Mouse (Mus musculus) Patski (cell line): ENCODE data around the gene Dbil5. TPM values are rescaled to one million over a fixed set of nuclear protein-coding genes. Genes with fewer than 3 reads are reported as not detected.

Experiments used
- ATAC-seq: fragments of 100-300 bp; one replicate; pipeline ENCODE4 v1.8.0; 2021
- CTCF ChIA-PET: fragments of 350-600 bp; sonication (Branson Sonifier 250); formaldehyde crosslinking; loops from one replicate; lab custom pipeline; 2022; ENCODE audit warnings: inconsistent platforms; lab: Charles Lee
- POLR2A ChIA-PET: fragments of 350-600 bp; sonication (Branson Sonifier 250); formaldehyde crosslinking; loops from one replicate; lab custom pipeline; 2022; ENCODE audit warnings: antibody characterized with exemption, inconsistent platforms; lab: Charles Lee
- DNase-seq: peaks from one replicate; pipeline ENCODE4 v3.0.0-alpha.2; 2011; ENCODE audit warnings: low read depth, low spot score
- H3K27me3 ChIP-seq: fragments of 371-371 bp; one replicate; pipeline ENCODE4 v1.5.1; 2021
- CTCF ChIP-seq: fragments of 100-300 bp; IDR thresholded peaks from one replicate; pipeline ENCODE4 v1.5.1; 2021
- in situ Hi-C: fragments of 300-500 bp; cut with MboI; formaldehyde crosslinking; loops from 3 replicates; pipeline ENCODE4 v1.11.1; 2018; ENCODE audit warnings: low pct_unique_long_range_greater_than_20kb, mixed read lengths
- polyA plus RNA-seq: library from polyadenylated mRNA; unstranded; gene quantifications from one replicate; pipeline ENCODE4 v1.2.3, GENCODE M21; 2021

Gene Dbil5
- polyA plus RNA-seq, 1 experiment from 2014 or later: 0.67 TPM

DNA sequence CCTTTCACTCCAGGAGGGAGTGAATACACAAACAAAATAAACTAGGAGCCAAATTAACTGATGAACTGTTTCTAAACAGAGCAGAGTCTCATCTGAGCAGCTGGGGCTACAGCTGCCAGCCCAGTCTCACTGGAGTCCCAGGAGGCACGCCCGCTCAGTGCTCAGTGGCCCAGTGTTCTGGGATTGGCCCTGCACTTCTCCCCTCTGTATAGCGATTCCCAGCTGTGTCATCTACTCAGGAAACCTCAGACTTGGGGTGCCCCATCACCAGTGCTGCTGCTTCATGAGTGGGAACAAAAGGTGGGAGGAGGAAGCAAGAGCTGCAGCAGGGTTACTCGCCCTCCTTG is 36.5 kb downstream of the Dbil5 start:
- ChIA-PET CTCF (interaction anchor here (0.6 to 6.7 kb wide), 20 partner anchors 8 to 155 kb away, joined by 3 to 45 read pairs (median 4); partner anchors contain the start of genes Nxn and Timm22), POLR2A (interaction anchor here (1.1 kb wide), 2 partner anchors 12 to 145 kb away, joined by 3 to 5 read pairs; partner anchors contain the start of gene Nxn)
- no peak for ATAC-seq
- H3K27me3 ChIP-seq: no peaks in the 10 kb centered on the region
- TF ChIP-seq CTCF: no peak
- in situ Hi-C loops: loop anchor here (5.0 kb wide), 2 partner anchors 58 to 148 kb away; no protein-coding TSS in a partner anchor
- DNase-seq: no peak

DNA sequence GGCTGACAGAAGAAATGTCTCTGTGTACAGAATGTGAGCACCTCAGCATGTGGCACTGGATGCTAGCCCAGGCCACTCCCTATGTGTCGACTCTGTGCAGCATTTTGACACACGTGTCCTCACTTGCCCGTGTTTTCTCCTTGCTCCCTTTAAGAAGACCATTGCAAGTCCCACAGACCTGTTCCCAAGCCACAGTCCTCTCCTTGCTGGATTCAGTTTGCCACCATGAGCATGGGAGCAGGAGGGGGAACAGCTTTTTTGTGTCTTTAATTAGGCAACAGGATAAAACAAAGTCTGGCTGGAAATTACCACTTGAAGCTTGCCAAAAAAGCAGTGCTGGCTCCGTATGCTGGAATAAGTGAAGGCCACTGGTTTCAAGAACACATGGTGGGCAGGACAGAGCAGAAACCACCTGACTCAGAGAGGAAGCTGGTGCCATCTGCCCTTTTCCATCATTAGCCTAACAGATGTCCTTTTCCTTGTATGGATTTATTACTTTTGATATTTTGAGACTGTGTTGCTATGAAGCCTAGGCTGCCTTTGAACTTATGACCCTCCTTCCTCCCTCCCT is 38.1 kb downstream of the Dbil5 start:
- in situ Hi-C loops: no loop called here
- no peak for TF ChIP-seq CTCF
- CTCF ChIA-PET: interaction anchor here (6.7 kb wide), 1 partner anchor 144 kb away, joined by 45 read pairs; the partner anchor contains the start of gene Nxn
- H3K27me3 ChIP-seq: no peaks in the 10 kb centered on the region
- DNase-seq (no peak), ATAC-seq (no peak)
- POLR2A ChIA-PET: interaction anchor here (1.2 kb wide), 2 partner anchors 62 to 143 kb away, joined by 3 read pairs; no protein-coding TSS in a partner anchor

DNA sequence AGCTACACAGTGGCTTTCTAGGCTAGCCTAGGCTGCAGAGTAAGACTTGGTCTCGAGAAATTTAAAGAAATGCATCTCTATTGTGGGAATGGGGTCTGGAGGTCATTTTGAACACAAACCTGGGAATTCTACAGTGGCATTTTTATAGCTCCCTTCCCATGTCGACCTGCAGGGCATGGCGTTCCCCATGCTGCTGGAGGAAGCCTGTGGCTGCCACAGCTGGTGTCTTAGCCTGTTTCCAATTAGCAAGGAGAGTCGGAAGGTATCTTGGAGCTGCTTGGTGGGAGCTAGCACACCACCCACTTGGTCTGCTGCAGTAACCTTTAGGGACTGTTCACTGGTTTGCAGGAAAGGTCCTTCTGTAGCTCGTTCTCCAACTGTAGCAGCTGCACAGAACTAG is 38.7 kb downstream of the Dbil5 start:
- CTCF ChIA-PET: interaction anchor here (6.7 kb wide), 1 partner anchor 143 kb away, joined by 45 read pairs; the partner anchor contains the start of gene Nxn

DNA sequence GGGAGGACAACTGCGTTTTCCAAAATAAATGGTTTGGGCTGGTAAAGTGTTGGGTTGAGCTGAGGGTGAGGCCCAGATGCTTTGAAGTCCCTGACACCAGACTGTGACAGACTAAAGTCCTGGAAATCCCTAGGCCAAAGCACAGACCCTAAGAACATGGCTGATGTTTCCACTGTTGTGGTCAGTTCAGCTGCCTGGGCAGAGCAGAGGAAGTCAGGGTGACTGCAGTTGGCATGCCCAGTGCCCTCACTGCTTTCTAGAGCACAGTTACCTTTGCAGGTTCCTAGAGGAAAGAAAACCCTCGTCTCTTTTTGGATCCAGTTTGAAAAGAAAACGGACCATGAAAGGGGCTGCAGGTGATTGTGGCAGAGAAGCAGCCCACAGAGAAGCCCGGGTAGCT is 40.0 kb downstream of the Dbil5 start:
- in situ Hi-C loops: no loop called here
- DNase-seq: no peak
- no peak for TF ChIP-seq CTCF
- POLR2A ChIA-PET: no interaction called here
- H3K27me3 ChIP-seq: no peaks in the 10 kb centered on the region
- CTCF ChIA-PET: interaction anchor here (1.4 to 6.7 kb wide), 2 partner anchors 12 to 142 kb away, joined by 4 to 45 read pairs; partner anchors contain the start of gene Nxn
- no peak for ATAC-seq

More for the DNA sequence above, 38.7 kb downstream of the Dbil5 start:
- POLR2A ChIA-PET: interaction anchor here (0.9 to 1.2 kb wide), 3 partner anchors 61 to 142 kb away, joined by 3 read pairs; no protein-coding TSS in a partner anchor
- DNase-seq (no peak), ATAC-seq (no peak)
- H3K27me3 ChIP-seq: no peaks in the 10 kb centered on the region
- no peak for TF ChIP-seq CTCF
- in situ Hi-C loops: no loop called here

DNA sequence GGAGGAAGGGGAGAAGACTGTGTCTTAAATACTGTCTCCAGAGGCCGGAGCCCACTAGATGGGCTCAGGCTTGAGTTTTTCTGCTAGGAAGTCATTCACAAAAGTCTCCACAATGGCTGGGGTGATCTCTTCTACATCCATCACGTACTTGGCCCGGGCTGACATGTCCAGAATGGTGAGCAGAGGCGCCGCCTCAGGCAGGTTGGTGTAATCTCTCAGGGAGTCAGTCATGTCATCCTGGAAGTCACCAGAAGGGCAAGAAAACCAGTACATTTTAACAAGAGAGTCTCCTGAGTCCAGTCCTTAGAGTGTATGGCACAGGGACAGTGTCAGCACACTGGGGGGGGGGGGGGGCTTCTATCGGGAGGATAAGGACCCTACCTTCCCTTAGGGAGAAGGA is 41.1 kb downstream of the Dbil5 start:
- ChIA-PET CTCF (no interaction called here), POLR2A (no interaction called here)
- no peak for TF ChIP-seq CTCF
- H3K27me3 ChIP-seq: no peaks in the 10 kb centered on the region
- ATAC-seq (no peak), DNase-seq (no peak)
- in situ Hi-C loops: no loop called here

DNA sequence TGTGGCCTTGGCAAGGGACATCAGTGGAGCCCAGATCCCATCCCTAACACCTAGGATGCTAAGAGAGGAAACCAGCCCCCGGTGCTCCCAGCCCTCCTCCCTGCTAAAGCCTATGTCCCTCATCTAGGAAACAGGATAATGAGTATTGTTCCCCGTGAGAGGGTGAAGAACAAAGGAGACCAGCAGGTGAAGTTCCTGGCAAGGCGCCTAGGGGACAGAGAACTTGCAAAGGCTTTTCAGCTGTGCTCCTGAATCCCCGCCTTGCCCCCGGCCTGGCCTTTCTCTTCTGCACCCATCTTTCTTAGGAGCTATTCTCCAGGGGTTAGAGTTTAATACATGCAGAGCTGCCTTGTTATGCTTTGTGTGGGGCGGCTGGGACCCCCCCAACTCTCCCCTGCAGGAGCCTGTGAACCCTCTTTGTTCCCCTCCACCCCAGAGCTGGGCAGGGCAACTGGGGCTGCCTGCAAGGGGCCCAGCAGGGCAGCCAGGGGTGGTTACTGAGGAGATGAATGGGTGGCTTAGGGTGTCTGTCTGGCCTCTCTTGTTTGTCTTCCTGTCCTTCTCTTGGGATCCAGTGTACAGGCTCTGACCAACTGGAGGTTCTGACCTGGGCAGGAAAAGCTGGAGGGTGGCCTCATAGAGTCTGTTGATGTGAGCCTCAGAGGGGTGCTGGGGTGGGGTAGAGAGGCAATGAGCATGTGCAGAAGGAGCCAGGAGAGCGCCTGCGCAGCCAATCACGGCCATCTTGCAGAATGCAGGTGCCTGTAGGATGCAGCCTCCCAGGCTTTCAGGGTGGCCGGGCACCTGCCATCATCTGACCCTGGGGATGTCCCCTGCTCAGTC is 43.0 kb downstream of the Dbil5 start:
- no peak for TF ChIP-seq CTCF
- ATAC-seq (no peak), DNase-seq (no peak)
- H3K27me3 ChIP-seq: no peaks in the 10 kb centered on the region
- CTCF ChIA-PET: interaction anchor here (0.9 kb wide), 1 partner anchor 131 kb away, joined by 3 read pairs; no protein-coding TSS in a partner anchor
- POLR2A ChIA-PET: no interaction called here
- in situ Hi-C loops: no loop called here

DNA sequence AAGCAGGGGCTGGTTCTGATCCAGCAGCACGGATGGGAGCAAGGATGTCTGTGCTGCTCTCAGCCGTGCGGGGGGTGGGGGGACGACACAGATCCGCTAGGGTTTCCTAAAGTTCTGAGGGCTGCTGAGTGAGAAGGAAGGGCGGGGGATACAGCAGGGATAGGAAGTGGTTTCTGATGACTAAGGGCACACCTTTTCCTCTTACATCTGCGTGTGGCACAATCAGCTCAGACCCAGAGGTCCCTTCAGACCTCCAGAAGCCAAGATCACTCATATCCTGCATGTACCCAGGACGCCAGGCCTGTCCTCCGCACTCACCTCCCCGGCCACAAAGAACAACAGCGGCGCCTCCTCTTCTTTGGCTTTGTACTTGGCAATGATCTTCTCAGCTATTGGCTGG is 43.8 kb downstream of the Dbil5 start:
- TF ChIP-seq CTCF: no peak
- ATAC-seq: no peak
- in situ Hi-C loops: no loop called here
- DNase-seq: no peak
- ChIA-PET POLR2A (no interaction called here), CTCF (no interaction called here)
- no peaks in the 10 kb centered on the region for H3K27me3 ChIP-seq

DNA sequence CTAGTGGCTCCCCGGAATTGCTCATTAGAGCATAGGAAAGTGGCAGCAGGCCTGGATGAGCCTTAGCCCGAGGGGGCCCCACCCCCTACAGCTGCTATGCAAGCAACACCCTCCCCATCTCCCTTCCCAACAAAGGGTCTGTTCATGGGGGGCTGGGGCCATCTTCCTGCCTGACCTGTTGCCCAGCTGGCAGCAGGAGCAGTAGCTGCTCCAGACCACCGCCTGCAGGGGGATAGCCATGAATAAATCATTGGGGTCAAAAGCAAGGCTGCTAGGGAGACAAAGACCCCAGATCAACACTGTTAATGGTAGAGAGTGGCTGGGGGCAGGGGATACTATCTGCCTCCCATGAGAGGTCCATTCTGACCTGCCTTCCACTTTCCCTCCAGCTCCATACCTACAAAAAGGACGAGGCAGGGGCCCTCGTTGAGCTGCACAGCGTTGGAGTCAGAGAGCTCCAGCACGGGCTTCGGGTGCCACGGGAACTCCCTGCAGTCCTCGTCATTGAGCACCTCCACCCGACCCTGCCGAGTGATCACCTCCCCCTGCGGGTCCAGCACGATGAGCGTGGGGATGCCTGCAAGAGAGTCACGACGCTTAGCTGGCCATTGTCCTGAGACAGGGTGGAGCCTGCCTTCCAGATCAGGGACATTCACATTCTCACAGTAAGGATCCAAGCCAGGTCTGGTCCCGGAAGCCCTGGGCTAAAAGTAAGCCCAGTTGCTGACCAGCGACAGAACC is 45.4 kb downstream of the Dbil5 start:
- no peak for ATAC-seq
- CTCF ChIA-PET: interaction anchor here (0.9 to 1.4 kb wide), 4 partner anchors 9 to 137 kb away, joined by 3 to 7 read pairs (median 3); no protein-coding TSS in a partner anchor

DNA sequence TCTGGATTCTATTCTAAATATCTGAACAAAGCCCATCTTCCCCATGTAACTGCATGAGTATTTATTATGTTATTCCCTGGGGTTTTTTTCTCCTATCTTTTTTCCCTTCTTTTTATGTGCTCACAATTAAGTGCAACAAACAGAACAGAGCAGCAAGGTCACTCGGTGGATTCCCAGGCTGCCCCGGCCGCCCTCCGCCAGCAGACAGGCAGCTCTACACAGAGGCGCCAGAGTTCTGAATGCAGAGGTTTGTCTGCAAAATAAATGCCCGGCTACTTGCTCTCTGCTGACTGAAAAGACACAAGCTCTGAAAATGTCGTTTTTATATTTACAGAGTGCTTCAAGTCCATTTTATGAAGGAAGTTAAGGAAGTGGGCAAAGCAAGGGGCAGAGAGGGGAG is 50.1 kb downstream of the Dbil5 start:
- DNase-seq: no peak
- H3K27me3 ChIP-seq: no peaks in the 10 kb centered on the region
- ChIA-PET POLR2A (no interaction called here), CTCF (interaction anchor here (0.9 to 1.1 kb wide), 2 partner anchors 14 to 129 kb away, joined by 3 to 4 read pairs; no protein-coding TSS in a partner anchor)
- in situ Hi-C loops: no loop called here
- ATAC-seq: no peak
- TF ChIP-seq CTCF: no peak

More for the DNA sequence above, 45.4 kb downstream of the Dbil5 start:
- in situ Hi-C loops: no loop called here
- DNase-seq: no peak
- TF ChIP-seq CTCF: no peak
- POLR2A ChIA-PET: no interaction called here
- H3K27me3 ChIP-seq: no peaks in the 10 kb centered on the region

DNA sequence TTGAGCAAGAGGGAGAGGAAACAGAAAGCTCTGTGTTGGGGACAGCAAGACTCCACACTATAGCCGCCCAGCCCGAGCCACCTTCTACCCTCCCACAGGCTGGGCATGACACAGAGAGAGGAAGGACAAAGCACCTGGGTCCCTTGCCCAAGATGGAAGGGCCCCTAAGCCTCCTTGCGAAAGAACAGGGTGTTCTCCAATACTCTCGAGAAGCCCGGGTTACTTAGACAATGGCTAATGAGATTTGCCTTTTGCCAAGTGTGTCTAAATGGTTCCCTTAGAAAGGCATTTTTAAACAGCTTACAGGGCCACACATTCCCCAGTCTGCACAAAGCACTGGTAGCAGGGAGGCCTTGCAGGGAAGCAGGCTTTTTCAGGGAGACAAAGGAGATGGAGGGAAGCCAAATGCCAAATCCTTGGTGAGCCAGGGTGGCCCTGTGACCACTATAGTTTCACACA is 50.6 kb downstream of the Dbil5 start:
- no peak for ATAC-seq
- in situ Hi-C loops: no loop called here
- ChIA-PET POLR2A (no interaction called here), CTCF (interaction anchor here (0.9 to 1.1 kb wide), 2 partner anchors 15 to 129 kb away, joined by 3 to 4 read pairs; no protein-coding TSS in a partner anchor)
- TF ChIP-seq CTCF: no peak
- H3K27me3 ChIP-seq: no peaks in the 10 kb centered on the region
- DNase-seq: no peak

Other genes starting within 250 kb of the Dbil5 start
- 0.19 TPM for gene 1700016K19Rik, start 217.7 kb upstream of the Dbil5 start, polyA plus RNA-seq
- 3.5 TPM for gene Rflnb, start 189.8 kb upstream of the Dbil5 start, polyA plus RNA-seq
- gene Vps53, start 38.0 kb upstream of the Dbil5 start, polyA plus RNA-seq: 53.0 TPM
- gene Fam57a, start 37.9 kb upstream of the Dbil5 start, polyA plus RNA-seq: 5.9 TPM
- 4.4 TPM for gene Gemin4, start 56 bp downstream of the Dbil5 start, polyA plus RNA-seq
- gene Mrm3, start 26.1 kb downstream of the Dbil5 start, polyA plus RNA-seq: 15.4 TPM
- 151 TPM for gene Glod4, start 26.1 kb downstream of the Dbil5 start, polyA plus RNA-seq
- gene Nxn, start 181.5 kb downstream of the Dbil5 start, polyA plus RNA-seq: 107 TPM
- gene Timm22, start 189.3 kb downstream of the Dbil5 start, polyA plus RNA-seq: 58.6 TPM